Mouse (Mus musculus): ENCODE measurements around the gene Frmd5.
A peak's percentile ranks its signal among the peaks of the same experiment; 100 is the strongest.
"Not testable (repeated sequence)": the region's sequence is repeated elsewhere in the genome, so short reads cannot be mapped to it uniquely, and the experiment has no call there.

Frmd5 gene

DNA sequence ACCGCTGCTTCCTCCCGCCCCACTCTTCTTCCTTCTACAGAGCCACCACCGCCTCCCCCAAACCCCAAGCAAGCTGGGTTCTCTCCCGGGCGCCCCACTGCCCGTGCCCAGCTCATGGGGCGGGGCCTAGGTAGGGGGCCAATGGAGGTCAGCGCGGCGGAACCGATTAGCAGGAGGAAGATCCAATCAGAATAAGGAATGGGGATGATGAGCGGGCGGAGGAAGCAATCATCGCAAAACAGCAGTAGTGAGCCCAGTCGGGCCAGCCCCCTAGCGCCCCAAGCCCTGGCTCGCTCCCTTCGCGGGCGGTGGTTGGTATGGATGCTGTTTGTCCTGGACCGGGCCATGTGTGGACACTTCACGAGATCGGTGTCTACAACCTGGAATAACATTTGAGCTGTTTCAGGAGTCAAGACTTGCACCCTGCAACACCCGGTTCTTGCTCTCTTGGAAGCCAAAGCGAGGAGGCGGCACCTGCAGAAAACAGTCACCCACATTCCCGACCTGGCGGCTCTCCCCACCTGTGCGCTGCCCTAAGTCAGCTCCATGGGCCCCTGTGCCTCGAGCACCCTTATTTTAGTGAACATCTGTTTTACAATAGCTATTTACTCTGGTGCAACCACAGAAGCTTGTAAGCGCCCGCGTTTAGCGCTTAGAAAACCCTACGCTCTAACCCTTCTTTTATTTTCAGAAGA is at the start of gene Frmd5:
TSS of gene Frmd5 (minus strand) at position 129 of the 695 bp plus-strand sequence.
- peak; percentile 87 for DNase-seq (ENCODE audit: low spot score)

DNA sequence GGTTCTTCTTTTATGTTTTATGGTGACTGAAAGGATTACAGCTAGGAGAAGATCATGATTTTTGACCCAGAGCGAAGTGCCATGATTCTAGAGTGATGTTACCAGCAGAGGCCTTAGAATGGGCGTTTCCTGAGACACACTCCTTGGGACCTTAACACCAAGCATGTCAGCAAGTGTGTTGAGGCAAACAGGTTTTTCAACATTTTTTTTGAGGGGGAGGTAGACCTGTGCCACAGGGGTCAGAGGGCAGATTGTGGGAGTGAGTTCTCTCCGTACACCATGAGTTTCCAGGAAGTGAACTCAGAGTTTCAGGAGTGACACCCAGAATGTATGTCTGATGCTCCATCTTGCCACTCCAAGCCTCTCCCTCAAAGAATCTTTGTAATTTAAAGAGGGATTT is 47.1 kb upstream of the Frmd5 start:
- no peak for DNase-seq (ENCODE audit: low spot score)

DNA sequence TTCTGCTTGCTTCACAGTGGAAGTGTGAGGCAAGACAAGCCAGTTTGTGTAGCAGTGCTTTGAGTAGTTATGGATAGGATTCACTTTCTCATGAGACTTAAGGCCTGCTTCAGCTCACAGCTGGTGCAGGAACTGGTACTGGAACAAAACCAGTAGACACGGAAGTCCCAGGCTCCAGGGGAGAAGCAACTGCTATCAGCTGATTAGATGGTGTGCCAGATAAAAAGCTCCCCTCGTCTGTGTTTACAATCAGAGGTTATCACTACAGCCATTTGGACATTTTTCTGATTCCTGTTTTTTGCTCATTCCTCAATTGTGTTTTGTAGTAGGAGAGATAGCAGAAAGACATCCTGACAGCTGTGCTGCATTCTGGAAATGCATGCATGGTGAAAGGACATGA is 45.2 kb upstream of the Frmd5 start:
- no peak for DNase-seq (ENCODE audit: low spot score)

DNA sequence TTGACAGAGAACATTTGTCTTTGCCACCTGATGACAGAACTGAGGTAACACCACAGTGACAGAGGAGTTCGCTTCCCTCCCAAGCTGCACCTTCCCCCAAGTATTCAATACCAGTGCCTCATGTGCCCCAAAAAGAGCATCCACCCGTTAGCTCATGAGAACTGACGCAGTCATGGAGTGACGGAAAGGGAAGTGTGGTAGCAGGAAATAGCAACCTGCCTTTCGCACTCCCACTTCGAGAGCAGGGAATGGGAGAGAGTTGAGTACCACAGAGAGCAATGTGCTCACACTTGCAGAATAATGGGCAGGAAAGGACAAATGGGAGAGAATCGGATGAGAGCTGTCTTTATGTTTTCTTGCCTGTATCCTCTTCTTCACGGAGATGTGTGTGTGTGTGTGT is 39.2 kb upstream of the Frmd5 start:
- no peak for DNase-seq (ENCODE audit: low spot score)

DNA sequence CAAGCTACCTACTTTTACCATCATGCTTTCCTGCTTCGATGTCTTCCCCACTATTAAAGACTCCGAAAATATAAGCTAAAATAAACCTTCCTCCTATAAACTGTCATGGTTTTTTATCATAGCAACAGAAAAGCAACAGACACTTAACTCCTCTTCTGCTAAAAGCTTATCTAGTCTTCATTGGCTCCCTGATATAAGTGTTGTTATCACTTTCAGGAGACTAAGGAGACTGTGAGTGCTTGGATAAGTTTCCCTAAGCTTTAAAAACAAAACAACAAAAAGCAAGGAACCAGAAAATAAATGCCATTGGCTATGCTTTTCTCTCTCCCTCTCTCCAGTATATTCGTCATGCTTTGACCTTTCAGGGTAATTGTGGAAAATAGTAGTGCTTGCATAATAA is 35.4 kb upstream of the Frmd5 start:
- no peak for DNase-seq (ENCODE audit: low spot score)

DNA sequence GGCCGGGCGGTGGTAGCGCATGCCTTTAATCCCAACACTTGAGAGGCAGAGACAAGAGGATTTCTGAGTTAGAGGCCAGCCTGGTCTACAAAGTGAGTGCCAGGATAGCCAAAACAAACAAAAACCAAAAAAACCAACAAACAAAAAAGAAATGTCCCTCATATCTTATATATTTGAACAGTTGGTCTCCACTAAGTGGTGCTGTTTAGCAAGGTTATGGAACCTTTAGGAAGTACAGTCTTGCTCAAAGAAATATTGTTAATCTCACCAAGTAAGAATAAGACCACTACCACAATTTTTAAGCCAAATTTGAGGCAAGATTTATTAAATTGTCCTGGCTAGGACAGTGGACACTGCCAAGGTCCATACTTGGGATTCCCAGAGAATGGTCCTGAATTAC is 34.6 kb upstream of the Frmd5 start:
- no peak for DNase-seq (ENCODE audit: low spot score)

DNA sequence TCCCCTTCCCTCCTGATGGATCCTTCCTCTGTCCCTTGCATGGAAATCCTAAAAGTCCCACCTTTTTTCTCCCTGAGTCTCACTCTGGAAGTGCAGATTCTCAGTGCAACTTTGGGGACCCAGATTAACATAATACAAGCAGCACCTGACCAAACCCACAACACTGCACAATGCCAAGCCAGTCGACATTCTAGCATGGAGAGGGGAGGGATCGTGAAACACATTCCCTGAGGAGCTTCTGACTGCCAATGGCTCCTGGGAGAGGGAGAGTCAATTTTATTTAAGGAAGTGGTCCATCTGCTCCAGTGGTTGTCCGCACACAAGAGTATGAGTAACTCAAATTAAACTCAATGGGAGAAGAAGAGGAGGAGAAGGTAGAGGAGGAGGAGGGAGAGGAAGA is 28.0 kb upstream of the Frmd5 start:
- no peak for DNase-seq (ENCODE audit: low spot score)

DNA sequence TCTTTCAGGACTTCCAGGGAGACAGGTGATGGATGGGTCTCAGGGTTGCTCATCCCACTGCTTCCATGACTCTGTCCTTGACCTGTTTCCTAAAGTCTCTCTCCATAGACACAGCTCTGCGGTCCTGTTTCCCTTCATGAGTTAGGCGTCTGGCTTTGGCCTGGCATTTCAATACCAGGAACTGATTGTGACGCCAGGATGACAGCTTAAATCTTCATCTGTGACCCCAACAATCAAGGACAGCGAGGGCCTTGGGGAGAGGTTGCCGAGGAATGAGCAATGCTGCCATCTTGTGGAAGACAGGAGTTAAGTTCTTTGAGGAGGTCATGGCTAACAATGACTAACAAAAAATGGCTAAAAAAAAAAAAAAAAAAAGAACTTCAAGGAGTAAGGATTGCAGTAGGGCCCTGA is 25.6 kb upstream of the Frmd5 start:
- DNase-seq (ENCODE audit: low spot score) = peak; percentile 27

DNA sequence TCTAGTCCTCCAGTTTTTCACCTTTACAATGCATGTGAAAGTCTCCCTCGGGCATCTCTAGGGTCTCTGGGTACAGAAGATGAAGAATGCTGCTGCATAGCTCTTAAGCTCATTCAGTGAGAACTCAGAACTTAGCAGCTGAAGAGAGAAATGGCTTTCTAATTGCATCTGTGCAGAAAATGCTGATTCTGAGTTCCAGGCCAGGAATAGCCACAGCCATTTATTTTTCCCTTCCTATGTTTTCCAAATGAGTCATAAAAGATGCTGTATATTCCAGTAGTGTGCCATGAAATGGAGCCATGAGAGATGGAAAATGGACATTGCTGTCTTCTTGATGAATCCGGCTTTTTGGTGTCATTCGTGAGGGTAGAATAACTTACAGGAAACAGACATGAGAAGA is 21.5 kb upstream of the Frmd5 start:
- DNase-seq (ENCODE audit: low spot score) = no peak

DNA sequence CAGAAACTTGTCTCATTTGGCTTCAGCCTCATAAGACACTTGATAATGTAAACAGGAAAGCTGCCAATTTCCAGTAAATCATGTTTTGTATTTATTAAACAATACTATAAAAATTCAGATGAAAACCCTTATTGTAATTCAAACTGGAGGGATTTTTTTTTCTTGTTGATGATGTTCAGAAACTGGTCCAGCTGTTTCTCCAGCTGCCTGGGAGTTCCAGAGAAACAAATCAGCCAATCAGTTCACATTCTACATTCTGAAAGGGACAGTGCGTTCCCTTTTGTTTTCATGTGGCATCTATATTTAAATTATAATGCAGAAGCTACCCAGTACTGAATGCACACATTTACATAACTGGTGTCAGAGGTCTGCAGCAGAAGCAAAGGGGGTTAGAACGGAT is 19.3 kb upstream of the Frmd5 start:
- DNase-seq (ENCODE audit: low spot score) = no peak

DNA sequence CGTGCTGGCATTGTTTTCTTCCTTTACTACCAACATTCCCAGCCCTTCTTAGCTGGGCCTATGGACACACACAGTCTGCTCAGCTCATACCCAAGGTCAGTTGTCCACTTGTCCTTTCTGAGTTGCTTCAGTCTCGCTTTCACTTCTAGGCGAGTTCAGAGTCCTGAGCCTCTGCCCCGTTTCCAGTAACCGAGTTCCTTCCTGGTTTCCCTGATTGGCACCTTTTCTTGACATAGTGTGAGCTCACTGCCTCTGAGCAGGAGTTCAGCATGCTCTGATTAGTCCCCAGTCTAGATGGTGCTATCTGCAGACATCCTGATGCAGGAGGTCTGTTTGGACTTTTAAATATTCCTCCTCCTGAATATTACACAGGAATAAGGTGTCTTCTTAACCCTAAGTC is 17.8 kb upstream of the Frmd5 start:
- no peak for DNase-seq (ENCODE audit: low spot score)

DNA sequence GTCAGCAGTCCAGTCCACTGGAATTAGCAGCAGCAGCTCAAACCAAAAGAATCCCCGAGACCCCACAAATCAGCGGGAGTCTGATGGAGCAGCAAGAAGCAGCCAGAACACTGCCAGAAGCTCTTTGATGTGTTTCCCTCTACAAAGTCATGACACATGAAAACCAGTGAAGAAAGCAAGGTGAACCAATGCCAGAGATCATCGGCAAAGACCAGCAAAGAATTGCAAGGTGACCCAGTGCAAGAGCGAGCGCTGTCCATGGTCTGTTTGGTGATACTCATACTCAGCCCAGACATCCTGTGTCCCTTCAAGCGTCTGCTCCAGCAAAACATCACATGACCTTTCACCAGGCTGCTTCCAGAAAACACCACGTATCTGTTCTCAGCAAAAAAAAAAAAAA is 14.9 kb upstream of the Frmd5 start:
- DNase-seq (ENCODE audit: low spot score) = no peak

DNA sequence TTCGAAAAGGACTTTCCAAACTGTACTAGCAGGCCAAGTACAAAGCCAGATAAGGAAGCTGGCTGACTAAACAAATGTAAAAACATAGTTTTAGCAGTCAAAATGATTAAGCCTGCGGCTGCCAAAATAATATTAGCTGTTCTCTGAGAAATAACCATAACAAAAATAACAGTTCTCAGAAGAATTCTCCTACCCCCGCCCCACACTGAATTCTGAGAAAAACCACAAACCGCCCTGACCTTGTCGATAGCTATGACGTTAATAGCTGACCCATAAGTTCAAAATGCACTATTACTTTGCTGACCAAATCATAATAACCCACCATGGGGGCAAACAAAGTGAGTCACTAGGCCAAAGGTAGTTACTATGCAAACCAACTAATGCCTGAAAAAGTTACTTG is 4.0 kb upstream of the Frmd5 start:
- DNase-seq (ENCODE audit: low spot score) = not testable (repeated sequence)

DNA sequence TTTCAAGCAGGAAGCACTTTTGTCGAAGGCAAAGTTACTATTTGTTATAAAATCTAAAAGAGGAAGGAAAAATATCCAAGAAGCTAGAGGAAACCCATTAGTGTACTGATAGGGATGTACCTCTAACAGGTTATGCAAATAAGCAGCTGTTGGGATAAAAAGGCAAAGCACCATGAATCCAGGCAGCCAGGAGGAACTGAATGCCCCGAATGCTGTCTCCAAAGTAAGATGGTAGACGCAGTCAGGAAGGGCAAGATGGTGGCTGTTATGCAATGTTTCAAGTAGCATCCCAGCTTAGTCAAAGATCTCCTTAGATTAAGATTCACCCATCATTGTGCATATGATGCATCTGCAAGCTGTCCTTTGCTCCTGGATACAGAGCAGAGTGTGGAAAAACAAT is 2.2 kb upstream of the Frmd5 start:
- DNase-seq (ENCODE audit: low spot score) = no peak

DNA sequence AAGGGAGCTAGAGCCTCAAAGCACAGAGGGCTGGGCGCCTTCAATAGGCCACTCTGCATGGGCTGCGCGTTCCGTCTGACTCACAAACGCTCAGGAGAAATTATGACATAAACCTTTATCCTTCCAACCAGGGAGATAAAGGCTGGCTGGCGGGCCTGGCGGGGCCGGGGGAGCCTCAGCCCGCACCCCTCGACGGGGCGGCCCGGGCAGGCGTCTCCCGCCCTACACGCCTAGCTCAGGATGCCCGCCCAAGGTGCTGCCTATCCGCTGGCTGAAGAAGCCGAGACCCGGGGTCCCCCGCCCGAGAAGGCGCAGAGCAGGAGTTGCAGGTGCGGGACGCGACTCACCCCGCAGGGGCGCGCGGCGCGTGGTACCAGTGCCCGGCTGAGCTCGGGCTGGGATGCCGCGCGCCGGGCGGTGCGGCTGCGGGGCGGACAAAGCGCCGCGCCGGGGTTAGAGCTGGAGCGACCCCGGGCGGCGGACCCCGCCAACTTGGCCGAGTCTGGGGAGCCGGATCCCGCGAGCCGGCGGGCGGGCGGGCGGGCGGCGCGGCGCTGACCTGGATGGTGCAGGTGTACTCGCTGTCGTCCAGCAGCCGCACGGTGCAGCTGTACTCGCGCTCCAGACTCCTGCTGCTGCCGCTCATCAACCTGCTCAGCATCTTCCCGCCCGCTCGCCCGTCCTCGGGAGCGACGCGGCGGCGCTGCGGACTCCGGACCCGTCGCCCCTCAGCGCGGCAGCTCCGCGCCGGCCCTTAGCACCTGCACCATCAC is 530 bp downstream of the Frmd5 start:
- DNase-seq (ENCODE audit: low spot score) = no peak

DNA sequence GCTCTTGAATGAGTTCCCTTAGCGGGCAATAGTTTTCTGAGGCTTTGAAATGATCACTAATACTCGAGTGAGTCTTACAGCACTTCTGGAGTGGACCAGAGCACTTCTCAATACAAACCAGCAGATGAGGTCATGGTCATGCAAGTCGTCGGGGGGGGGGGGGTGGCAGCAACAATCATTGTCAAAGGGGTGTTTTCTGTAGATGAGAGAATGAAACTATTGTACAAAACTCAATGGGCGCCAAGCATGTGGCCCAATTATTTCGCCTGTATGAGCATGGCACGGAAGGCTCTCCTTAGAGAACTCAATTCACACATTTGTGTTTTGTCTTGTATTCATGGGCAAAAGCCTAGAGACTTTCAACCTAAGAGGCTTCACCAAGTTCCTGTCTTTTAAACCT is 7.8 kb downstream of the Frmd5 start:
- DNase-seq (ENCODE audit: low spot score) = no peak

DNA sequence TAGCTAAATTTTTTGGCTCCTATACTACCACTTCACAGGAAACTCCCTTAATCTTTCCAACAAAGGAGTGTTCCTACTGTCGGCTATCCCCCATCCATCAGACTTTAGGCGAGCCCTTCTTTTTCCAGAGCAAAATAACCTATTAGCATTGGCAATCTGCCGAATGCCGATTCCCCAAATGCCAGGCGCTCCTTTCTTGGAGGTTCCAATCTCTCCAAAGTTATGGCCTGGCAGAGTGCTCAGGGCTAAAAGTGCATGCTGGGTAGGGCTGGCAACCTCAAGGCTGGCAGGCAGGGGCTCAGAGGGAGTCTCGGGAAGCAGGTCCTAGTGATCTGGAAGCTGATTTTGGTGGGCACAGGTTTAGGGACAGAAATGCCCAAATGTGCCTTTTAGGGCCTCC is 10.9 kb downstream of the Frmd5 start:
- DNase-seq (ENCODE audit: low spot score) = no peak

DNA sequence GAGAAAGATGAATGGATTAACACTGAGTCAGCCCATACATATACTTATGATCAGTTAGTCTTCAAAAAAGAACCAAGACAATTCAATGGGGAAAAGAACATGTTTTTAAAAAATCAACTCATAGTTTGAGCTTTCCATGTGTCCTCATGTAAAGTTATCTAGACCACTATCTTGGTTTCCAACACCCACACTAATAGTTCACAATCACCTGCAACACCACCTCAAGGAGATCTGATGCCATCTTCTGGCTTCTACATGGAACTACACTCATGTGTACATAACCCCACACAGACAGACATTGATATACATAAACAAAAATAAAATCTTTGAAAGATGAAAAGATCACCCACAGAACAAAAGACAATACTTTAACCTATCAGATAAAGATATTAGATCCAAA is 17.1 kb downstream of the Frmd5 start:
- DNase-seq (ENCODE audit: low spot score) = no peak

DNA sequence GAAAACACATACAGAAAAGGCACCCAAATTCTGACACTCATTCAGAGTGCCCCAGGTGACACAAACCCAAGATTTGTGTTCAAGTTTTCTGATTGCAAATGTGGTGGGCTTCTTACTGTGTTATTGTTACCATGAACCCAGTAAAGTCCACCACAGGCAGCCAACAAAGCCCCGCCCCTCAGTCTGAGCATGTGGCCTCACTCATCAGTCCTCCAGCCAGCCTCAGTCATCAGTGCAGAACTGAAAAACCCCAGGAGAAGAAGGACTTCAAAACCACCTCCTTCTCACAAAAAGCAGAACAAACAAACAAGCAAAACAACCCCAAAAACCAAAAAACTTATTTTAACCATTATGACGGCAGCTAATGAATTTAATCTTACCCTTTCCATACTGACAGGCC is 18.5 kb downstream of the Frmd5 start:
- DNase-seq (ENCODE audit: low spot score) = no peak

DNA sequence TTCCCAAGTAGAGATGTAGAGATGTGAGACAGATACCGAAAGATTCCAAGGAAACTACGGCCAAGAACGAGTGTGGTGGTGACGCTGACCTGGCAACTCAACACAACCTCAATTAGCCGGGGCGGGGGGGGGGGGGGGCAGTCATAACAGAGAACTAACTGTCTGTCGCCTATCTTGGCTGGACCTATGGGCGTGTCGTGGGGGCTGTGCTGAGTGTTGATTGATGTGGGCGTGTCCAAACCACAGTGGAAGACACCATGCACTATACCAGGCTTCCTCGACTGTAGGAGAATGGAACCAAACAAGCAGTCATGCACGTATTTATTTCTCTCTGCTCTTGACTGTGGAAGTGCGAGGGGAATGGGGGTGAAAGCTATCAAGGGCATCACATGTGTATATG is 19.1 kb downstream of the Frmd5 start:
- DNase-seq (ENCODE audit: low spot score) = no peak

DNA sequence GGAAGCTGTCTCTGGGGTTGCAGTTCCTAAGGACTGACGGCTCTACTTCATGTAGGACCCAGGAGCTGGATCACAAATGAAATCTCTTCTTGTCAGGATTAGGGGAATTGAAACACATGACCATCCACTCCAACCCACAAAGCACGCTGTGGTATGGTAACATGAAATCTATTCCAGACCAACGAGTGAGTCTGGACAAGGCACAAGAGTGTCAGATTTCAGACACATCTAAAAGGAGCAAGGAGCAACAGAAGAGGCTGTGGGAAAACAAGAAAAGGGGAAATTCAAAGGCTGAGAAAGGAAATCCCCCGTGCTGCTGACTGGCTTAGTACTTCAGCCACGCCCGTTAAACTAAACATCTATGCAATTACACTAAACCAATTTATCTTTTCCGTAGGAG is 19.6 kb downstream of the Frmd5 start:
- DNase-seq (ENCODE audit: low spot score) = no peak

DNA sequence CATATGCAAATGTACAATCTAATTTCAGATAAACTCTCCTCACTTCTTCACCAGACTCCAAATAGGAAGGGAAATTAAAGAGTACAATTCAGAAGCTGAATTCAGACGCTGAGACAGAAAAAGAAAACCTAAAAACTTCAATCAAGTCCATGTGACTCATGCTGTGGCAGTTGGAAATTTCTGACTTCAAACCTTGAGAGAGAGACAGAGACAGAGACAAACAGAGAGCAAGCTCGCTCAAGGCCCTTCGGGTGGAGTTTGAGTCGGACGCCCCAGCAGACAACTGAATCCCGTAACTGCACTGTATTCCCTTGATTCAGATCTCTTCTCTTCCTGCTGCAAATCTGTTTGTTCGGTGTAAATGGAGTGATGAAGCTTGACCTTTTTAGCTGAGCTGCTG is 30.7 kb downstream of the Frmd5 start:
- DNase-seq (ENCODE audit: low spot score) = no peak

DNA sequence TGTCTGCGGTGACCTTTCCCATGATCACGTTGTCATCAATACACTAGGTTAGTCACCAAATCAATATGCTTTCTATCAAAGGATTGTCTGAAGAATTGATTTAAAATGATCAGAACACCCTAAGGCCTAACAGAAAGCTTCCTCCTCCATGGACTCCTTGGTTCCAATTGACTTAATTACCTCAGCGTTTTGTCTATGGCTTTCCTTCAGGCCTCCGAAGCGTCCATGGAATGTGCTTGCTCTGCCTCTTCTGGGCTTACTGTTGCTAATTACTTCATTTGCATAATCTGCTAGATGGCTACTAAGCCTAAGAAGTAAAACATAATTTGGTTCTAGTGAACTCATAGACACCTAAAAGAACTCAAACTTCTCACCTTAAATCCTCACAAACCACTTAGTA is 42.0 kb downstream of the Frmd5 start:
- no peak for DNase-seq (ENCODE audit: low spot score)

DNA sequence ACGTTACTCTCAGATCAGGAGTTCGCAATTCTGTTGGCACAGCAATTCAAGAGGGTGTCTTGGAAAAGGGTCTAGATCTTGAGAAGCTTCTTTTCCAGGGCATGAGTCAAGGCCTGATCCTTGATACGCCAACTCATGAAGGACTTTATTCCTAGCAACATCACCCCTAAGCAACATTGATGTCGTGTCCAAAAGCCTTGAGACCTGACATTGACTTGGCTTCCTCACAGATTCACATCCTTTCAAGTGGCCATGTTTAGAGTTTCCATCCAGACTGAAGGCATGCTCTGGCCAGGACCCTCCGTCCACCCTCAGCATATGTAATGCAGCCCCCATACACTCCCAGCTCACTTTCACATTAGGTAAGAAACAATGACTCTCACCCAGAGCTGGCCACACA is 45.0 kb downstream of the Frmd5 start:
- DNase-seq (ENCODE audit: low spot score) = no peak

All from layer of hippocampus, adult 9-10 months (tissue).